ENCODE assay signal across 9 mouse cellular contexts in the genomic region with DNA sequence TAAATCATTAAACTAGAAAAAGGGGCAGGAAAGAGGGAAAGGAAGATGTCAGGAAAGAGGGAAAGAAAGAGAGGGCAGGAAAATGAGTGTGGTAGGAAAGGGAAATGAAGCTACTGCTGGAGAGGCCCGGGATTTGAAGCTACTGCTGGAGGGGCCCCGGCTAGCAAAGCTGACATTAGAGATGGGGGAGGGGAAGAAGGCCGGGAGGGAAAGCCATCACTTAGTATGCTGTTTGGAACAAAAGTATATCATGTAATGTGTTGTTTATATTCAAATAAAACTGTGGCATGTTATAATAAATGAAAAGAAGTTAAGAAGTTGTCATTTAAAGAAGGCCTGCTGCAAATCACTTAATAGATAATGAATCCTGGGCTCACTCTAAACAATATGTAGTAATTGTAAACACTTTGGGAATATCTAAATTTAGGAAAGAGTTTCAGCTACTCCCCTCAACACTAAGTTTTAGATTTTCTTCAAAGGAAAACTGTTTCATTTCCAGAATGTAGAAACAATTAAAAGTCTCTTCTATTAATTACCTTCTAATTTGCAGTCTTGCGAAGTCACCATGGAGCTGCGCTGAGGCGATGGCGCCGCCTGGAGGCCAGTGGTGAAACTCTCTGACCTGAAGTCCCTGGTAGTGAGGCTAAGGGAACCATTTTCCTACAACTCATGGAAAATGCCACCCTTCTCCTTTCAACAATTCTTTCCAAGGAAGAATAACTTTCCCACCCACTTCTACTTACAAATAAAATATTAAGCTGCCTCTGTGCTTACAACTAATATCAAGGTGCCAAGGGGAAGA.
DNase-seq lines count a peak whose midpoint lies in the region; ATAC-seq and TF ChIP-seq lines count a peak whose summit lies in the region.
"Had no signal": no experiment of that assay in that cellular context is flagged by ENCODE, and none has a peak within 500 bp of the region (broad histone marks: within the 10 kb centered on the region; RNA-seq: fewer than 3 reads in every experiment).

No protein-coding gene starts in this region.

- intact Hi-C loops in heart, postnatal 36 days (cut with DNase I), result loop anchor here (2.0 to 5.0 kb wide), 3 partner anchors 75 to 858 kb away; no protein-coding TSS in a partner anchor
- intact Hi-C loops in left cerebral cortex, postnatal 36 days (cut with DNase I), result loop anchor here (1.0 to 10.0 kb wide), 5 partner anchors 275 to 859 kb away; no protein-coding TSS in a partner anchor

- H3K4me1 ChIP-seq in kidney, postnatal 0 days (replicated peaks; ENCODE audit: insufficient read depth, low read length), result no peaks in the 10 kb centered on the region
- H3K4me1 ChIP-seq in kidney, embryonic 14.5 days (ENCODE audit: control insufficient read depth, insufficient read depth, low read length), result no peaks in the 10 kb centered on the region
- peaks cover 4% of the 10 kb centered on the region for H3K4me1 ChIP-seq in olfactory bulb, adult 2 months (ENCODE audit: control insufficient read depth, insufficient read depth, low read length)
- H3K4me1 ChIP-seq: megakaryocyte, embryonic 14.5 days had no signal

- H3K4me3 ChIP-seq in kidney, postnatal 0 days (replicated peaks; ENCODE audit: low read depth, low read length), result no peak overlapping the region
- H3K4me3 ChIP-seq in kidney, embryonic 14.5 days (ENCODE audit: low read length), result no peak overlapping the region
- H3K4me3 ChIP-seq in olfactory bulb, adult 2 months (ENCODE audit: insufficient read depth, low read depth, low read length), result no peak overlapping the region
- H3K4me3 ChIP-seq: megakaryocyte, embryonic 14.5 days had no signal

- H3K9me3 ChIP-seq in kidney, postnatal 0 days (replicated peaks; ENCODE audit: low read length), result no peaks in the 10 kb centered on the region
- no peaks in the 10 kb centered on the region for H3K9me3 ChIP-seq in kidney, embryonic 14.5 days (ENCODE audit: control insufficient read depth, low read length)

- no peaks in the 10 kb centered on the region for H3K27me3 ChIP-seq in kidney, postnatal 0 days (ENCODE audit: insufficient read depth, low read length)
- no peaks in the 10 kb centered on the region for H3K27me3 ChIP-seq in kidney, embryonic 14.5 days (ENCODE audit: control insufficient read depth, insufficient read depth, low read length)

- H3K36me3 ChIP-seq in kidney, postnatal 0 days (ENCODE audit: insufficient read depth, low read length), result no peaks in the 10 kb centered on the region
- no peaks in the 10 kb centered on the region for H3K36me3 ChIP-seq in kidney, embryonic 14.5 days (ENCODE audit: control insufficient read depth, insufficient read depth, low read length)

- DNase-seq in kidney, postnatal 0 days (ENCODE audit: low spot score), result peak; percentile 83
- DNase-seq in NIH3T3 (ENCODE audit: low read depth), result peak; percentile 36
- DNase-seq in embryo, embryonic 10 days (ENCODE audit: low spot score), result peak; percentile 72
- DNase-seq in heart, postnatal 36 days, result peak; percentile 41 to 63
- peak; percentile 65 to 67 for DNase-seq in left cerebral cortex, postnatal 36 days (ENCODE audit: low spot score in 2 of 2)

- no peak for ATAC-seq in kidney, postnatal 0 days (replicated peaks; ENCODE audit: low FRiP score, low read depth)
- no peak for ATAC-seq in kidney, embryonic 14.5 days (ENCODE audit: low FRiP score, low TSS enrichment)
- no peak for ATAC-seq in monocyte, adult 5-6 weeks (replicated peaks; ENCODE audit: insufficient number of reproducible peaks, low FRiP score, low TSS enrichment, poor library complexity, severe bottlenecking)

- TF ChIP-seq CTCF in kidney, postnatal 0 days (IDR thresholded peaks at IDR 0.05; ENCODE audit: low read depth), result peak; percentile 86
- peak; percentile 87 for TF ChIP-seq CTCF in olfactory bulb, adult 2 months (IDR thresholded peaks at IDR 0.05; ENCODE audit: insufficient read depth, low read depth, low read length)

- WGBS in kidney, postnatal 0 days, result 14% methylated on average over 8 of the region's 8 CpGs
- 13% methylated on average over 8 of the region's 8 CpGs for WGBS in kidney, embryonic 14.5 days
- WGBS in olfactory bulb, adult 2 months, result 14% methylated on average over 8 of the region's 8 CpGs

- no peak overlapping the region for H3K9ac ChIP-seq in kidney, postnatal 0 days (ENCODE audit: low read depth, low read length)
- H3K9ac ChIP-seq in kidney, embryonic 14.5 days (ENCODE audit: low read depth, low read length), result no peak overlapping the region

- no peak for TF ChIP-seq POLR2A in olfactory bulb, adult 2 months (IDR thresholded peaks at IDR 0.05; ENCODE audit: insufficient read depth, low read depth, low read length)

- H3K4me2 ChIP-seq in kidney, postnatal 0 days (ENCODE audit: low read length), result no peak overlapping the region
- H3K4me2 ChIP-seq in kidney, embryonic 14.5 days (replicated peaks; ENCODE audit: low read depth, low read length), result no peak overlapping the region

- H3K27ac ChIP-seq in kidney, postnatal 0 days, result no peak overlapping the region
- no peak overlapping the region for H3K27ac ChIP-seq in kidney, embryonic 14.5 days (ENCODE audit: low read depth, low read length)
- H3K27ac ChIP-seq in olfactory bulb, adult 2 months (ENCODE audit: insufficient read depth, low read depth, low read length), result no peak overlapping the region
